Mouse (Mus musculus): ENCODE data around the gene Xdh.

Xdh gene

DNA sequence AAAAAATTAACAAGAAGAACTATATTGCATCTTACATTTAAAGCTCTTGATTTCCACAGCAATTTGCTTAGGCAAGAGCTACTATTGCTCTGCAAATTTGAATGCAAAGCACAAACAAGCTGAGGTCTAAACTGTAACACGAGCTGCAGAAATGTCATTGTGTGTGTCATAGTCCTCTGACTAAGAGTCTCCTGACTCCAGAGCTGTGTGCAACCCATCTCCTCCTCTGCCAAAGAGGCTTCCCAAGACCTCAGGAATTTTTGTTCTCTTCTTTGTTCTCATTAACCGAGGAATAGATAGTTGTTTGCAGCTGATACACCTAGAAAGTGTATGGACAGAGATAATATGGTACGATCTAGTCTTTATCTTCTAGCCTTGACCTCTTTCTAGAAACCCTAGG lies 8.2 kb downstream of the Xdh start:
- no peak for DNase-seq

DNA sequence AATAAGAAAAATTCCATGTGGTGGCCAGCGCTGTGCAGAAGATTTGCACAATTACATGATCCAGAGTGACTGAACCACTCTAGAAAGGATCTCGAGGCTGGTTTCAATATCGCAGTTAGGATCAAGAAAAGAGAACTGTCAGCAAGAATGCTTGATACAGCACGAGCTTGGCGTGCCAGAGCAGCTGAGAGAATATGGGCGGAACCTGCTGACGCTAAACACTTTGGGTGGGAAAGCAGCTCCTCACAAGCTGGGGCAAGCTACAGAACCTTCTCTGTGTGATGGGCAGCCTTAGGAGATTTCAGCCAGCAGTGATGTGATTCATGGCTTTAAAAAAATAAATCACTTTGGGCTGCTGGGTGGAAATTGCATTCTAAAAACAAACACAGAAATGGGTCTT lies 12.9 kb downstream of the Xdh start:
- no peak for DNase-seq

DNA sequence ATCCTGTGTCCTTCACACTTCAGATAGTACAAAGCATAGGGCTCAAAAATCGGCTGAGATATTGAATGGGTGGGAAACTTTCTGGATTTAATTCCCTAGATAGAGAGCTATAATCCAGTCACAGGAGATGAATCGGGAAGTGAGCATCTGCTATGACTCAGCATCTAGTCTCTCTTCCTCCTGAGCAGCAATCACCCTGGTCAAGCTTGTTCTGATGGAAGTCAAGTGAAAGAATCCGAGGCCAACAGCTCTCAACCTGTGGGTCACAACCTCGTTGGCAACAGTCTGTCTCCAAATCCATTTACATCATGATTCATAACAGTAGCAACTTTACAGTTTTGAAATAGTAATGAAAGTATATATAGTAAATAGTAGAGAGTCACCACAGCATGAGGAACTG lies 14.8 kb downstream of the Xdh start:
- DNase-seq = no peak

DNA sequence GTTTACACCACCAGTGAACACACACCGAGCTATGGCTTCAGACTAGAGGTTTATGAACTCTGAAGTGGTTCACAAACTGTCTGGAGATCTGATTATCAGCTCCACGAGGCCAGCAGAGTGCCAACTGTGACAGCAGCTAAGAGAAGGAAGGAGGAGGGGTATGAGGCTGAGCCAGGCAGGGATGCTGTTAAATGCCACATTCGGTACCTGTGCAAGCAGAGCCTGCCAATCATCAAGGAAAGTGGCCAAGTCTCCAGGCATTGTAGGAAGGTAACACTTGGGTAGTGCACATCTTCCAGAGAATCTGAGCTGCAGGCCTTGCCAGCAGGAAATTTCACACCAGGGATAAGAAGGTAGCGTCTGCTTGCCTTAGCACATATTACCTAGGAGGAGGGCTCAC lies 15.7 kb downstream of the Xdh start:
- peak; percentile 83 for DNase-seq

DNA sequence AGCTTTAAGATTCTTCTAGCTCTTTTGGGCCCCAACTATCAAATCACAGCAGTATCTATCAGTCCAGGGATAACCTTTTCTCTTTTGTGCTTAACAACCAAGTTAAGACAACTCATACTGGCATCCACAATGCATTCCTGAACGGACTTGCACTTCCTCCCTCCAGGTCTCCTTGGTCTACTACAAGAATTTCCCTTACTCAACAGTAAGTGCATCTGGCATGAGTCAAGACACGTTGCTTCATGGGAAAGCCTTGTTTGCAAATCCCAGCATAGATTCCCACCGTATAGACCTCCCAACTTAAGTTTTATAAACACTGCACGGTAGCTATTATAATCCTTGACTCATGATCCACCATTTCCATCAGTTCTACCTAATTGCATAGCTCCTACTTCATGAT lies 16.4 kb downstream of the Xdh start:
- no peak for DNase-seq

DNA sequence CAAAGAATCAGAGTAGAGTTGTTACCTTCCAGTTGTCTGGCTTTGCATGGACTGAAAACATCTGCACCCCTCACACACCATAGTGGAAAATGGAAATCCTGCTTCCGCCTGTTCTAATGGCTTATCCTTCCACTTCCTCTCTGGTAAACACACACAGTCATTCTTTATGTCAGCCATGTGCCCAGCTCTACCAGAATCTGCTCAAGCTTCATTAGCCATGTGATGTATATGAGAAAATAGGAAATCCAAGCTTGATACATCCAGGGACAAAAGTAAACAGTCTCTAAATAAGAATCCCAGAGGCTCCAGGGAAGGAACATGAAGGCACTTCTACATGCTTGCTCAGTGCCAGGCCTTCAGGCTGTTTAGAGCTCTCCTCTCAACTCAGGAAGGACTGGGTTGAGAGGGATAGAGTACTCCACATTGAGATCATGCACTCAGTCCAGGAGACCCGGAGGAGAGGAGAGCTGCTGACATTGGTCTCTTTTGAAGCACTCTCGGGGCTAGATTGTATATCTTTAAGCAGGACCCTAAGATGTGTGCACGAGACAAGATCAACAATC lies 17.4 kb downstream of the Xdh start:
- DNase-seq = no peak

DNA sequence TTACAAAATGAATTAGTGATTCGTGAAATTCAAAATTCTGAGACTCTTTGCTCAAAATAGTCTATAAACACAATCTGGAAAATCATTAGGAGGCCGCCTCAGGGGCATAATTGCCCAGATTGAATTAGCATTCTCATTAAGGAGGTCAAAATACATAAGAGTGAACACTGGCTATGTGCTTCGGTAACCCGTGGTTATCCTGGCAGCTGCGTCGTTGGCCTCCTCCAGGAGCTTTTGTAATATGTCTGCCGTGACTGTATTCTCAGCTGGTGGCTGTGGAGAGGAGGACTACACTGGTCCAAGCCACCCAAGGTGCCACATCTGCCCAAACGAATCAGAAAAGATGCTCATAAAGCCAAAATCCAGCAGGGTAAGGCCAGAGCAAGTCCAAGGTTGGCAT lies 30.5 kb downstream of the Xdh start:
- DNase-seq = peak; percentile 31

DNA sequence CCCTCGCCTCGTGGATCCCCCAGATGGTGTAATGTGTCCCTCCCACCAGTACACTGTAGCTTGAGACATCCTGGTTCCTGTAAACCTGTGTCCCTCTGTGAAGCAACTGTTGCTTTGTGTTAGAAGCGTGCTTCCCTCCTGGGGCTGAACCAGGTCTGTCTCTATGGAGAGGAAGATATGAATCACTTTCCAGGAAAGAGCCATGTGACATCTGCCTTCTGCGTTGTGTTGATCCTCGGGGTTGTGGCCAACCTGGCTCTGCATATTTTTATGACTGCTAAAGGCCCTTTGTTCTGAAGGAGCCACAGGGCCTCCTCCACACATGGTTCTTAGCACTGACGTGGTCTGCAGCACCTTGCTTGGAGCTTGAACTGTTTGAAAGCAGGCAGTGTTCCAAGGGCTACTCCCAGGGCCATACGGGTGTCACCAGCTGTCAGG lies 31.0 kb downstream of the Xdh start:
- peak; percentile 45 for DNase-seq

DNA sequence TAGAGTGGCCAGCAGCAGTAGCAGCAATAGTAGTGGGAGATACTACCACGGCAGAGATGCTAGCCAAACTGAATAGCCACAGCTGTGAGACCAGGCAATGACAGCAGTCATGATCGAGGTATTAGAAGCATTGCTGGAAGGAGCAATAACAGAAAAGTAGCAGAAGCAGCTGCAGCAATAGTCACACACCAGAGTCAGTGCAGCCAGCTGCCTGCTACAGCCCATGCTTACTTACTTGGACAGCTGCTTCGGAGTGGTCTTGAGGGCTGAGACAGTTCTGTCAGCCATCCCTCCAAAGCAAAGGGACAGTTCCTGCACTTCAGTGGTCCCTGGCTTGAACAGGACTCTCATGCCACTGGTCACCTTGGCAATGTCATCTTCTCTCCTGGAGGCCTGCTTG lies 31.9 kb downstream of the Xdh start:
- DNase-seq = no peak

DNA sequence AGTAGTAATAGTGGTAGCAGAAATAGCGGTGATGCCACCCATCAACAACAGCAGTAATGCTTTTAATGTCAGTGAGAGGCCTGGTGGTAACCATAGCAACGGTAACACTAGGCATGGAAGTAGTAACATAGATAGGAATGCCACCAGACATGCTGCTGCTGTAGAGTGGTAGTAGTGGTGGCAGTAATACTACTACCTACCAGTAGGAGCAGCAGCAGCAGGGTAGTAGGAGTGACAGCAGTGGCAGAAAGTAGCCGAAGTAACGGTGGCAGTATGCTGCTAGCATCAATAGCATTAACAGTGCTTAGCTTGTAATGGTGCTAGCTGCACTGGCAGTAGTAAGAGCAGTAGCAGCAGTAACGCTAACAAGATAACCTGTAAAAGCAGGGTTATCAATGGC lies 32.3 kb downstream of the Xdh start:
- no peak for DNase-seq

DNA sequence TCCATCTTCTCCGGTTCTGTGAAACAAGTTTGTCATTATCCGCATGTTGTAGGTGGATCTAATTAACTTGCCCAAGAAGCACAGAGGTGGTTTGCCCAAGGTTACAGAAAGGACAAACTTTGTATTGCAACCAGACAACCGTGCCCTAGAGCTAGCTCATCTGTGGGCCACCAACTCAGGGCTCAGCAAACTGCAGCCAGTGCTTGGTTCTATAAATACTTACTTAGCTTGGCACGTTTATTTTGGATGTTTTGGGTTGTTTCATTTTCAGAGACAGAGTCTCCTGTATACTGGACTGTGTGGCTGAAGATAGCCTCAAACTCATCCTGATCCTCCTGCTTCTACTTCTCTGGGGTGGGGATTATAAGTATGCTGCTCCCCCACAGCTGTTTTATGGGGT lies 35.3 kb downstream of the Xdh start:
- no peak for DNase-seq

DNA sequence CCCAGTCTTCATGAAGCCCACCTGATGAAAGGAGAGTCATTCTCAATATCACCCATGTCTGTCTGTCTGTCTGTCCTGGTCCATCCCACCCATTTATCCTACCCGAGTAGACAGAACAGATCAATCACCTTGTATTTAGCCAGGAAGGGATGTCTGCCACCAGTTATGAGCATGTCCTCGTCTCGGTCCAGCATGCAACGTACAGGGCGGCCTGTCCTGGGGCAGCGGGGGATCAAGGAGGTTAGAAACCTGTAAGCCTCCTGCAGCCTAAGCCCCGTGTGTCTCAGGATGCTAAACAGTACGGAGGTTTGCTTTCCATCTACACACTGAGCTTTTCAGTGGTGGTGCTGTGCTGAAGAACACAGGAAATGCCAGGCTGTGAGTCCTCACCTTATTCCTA lies 43.9 kb downstream of the Xdh start:
- no peak for DNase-seq

DNA sequence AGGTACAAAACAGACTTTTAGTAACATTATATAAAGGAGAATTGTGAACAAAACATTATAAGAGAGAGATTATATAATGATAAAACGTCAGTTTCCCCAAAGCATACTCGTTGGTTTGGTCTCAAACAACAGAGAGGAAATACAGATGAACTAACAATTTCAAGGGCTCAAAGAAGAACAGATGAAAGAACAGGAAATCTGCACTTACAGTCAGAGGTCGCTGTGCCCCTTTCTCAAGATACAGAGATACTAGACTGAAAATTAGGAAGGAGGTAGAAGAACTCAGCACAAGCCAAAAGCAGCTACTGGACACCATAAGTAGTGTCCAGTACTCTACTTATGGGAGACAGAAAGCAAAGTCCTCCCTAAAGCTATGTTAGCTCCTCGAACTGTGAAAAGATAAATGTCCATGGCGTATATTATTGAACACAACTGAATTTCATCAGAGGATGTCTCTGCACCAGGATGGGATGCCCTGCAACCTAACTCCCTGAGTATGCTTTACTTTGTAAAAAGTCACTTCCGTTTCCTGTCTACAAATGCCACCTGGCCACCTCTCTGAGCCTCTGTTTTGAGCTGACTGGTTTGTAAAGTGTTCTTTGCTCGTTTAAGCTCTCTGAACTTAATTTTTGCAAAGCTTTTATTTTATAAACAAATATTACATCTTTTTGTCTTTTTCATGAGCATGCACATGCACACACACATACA lies 44.8 kb downstream of the Xdh start:
- no peak for DNase-seq

DNA sequence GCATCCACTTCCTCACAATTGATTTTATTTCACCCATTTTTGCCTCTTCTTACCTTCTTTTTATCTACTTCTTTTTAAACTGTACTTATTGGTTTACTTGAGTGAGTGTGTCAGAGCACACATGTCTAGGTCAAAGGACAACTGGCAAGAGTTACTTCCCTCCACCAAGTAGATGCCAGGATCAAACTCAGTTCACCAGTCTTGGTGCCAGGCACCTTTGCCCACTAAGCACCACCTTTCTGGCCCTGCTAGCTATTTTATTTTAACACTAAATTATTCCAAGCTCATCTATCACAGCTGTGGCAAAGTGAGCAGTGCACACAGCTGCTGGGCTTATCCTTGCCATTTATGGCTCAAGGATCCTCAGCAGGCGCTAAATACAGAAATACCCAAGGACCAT lies 46.9 kb downstream of the Xdh start:
- DNase-seq = no peak

DNA sequence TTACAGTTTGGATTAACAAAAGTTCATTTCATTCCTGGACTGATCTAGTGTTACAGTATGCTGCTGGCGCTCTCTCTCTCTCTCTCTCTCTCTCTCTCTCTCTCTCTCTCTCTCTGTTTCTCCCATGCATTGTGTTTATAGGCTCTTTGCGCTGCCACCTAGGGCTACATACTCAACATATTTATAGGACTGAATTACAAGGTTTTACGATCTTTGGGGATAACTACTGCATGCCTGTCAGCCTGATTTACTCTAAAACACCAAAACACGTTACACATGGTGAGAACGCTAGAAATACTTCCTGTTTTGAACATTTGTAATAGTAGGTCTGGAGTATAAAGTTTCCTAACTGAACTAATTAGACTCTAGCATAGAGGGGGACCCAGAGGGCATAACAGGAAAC lies 47.8 kb downstream of the Xdh start:
- DNase-seq = no peak

DNA sequence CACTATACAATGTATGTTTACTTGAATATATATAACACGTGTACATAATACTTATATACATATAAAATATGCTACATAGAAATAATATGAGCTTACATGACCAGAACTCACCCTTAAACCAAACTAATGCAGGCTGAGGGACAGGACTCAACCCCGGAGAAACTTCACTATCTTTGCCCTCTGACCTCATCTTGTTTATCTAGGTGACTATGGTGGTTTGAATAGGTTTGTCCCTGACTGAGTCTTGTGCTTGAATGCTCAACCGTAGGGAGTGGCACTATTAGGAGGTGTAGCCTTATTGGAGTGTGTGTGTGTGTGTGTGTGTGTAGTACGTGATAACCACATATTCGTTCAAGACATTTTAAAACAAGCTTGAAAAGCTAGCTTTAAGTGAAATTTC lies 55.6 kb downstream of the Xdh start:
- no peak for DNase-seq

DNA sequence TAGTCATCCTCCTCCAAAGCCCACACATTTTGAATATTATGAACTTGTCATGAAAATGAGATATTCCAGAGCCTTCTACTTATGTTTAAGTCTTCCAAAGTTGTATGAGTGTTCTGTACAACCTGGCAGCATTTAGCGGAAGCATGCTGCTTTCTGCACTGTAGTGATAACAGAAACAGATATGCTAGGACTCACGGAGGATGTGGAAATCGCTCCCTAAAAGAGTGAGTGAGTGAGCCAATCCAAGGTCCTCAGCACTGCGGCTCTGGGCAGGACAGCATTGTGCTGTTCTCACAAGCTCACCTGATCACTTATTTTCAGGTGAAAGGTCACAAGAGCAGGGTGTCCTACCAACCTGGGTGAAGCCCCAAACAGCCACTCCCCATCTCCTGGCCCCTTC lies 56.2 kb downstream of the Xdh start:
- no peak for DNase-seq

DNA sequence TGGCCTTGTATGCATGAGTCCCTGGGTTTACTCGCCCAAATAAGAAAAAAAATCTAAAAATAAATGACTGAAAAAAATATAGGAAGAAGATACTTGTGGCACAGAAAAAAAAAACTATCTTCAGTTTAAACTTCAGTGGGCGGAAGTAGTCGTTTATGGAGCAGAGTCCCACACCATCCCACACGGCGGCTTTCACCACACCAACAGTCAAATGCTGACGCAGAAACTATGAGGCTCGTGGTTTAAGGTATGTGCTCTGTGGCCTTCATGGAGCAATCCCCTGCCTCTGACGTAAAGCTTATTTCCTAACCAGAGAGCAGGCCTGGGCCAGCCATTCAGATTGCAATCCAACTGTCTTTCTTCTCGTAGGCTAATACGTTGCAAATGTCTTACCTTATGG lies 56.8 kb downstream of the Xdh start:
- DNase-seq = no peak

DNA sequence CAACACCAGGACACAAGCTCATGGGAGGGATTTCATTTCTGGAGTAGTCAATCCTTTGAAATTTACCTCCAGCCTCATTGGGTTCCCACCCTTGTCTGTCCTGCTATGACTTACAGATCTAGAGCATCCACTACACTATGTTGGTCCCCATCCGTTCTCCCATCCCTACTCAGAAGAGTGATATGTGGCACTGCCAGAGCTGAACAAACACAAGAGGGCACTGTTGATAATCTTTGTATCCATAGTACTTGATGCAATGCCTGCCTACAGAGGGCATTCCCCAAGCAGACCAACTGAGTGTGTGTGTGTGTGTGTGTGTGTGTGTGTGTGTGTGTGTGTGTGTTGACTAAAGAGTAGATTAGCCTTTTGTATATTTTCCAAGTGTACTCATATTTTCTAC lies 58.4 kb downstream of the Xdh start:
- DNase-seq = peak; percentile 17

DNA sequence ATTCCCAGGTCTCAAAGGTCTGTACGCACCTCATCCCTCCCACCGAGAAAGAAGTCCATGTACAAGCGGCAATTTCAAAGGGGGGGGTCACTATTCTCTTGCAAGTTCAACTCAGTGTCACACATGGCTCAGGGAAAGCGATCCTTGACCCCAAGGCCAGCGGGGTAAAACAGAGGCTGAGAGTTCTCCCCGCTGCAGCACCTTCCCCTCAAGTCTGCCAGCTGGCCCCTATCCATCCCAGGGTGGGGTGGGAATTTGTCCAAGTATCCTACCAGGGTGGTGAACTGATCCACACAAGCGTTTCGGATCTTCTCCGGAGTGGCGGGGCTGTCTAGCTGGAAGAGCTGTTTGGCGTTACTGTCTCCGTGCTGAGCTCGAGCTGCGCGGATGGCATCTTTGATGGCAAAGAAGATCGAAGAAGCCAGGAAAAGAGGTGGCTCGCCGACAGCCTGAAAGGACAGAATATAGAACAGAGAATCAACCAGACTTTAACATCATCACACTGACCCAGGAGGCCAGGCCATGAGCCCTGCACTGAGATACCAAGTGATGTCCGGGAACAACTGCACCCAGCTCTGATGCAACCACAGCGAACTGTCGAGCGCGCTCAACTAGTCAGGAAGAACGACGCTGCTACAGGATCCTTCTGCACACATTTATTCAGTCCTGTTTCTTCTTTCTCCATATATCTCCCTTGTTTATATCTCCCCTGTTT lies 63.8 kb downstream of the Xdh start:
- no peak for DNase-seq

DNA sequence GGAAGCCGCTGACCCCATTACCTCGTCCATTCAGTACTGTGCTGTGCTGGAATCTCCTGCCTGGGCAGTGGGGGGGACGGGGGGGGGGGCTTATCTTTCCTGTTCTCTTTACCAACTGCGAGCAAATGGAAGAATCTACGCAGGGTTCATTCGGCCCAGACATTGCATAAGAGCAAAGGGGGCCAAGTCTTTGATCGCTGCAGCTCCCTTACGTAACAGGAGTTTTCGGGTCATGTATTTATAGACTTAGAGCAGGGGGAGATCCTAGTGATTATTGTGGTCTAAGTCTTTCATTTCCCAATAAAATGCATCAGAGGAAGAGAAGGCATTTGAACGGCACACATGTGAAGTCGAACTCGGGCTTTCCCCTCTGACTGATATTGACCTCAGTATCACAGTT lies 66.7 kb downstream of the Xdh start:
- DNase-seq = no peak

DNA sequence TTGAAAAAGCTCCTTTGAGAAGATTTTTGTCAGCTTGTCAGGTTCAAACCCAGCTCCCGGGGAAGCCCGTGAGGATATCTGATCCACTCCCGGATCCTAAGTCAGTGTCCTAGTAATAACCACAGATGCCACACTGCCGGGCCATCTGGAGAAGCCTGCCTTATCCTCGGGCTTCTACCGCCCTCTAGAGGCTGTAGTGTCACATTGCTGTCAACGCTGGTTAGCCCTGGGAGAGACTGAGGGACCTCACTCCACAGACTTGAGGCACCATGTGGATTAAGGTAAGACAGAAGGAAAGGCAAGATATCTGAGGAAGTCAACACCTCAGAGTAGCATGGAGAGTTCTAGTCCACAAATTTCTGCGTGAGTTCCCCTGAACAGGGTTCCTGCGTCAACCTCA lies 67.8 kb downstream of the Xdh start:
- peak; percentile 90 for DNase-seq

DNA sequence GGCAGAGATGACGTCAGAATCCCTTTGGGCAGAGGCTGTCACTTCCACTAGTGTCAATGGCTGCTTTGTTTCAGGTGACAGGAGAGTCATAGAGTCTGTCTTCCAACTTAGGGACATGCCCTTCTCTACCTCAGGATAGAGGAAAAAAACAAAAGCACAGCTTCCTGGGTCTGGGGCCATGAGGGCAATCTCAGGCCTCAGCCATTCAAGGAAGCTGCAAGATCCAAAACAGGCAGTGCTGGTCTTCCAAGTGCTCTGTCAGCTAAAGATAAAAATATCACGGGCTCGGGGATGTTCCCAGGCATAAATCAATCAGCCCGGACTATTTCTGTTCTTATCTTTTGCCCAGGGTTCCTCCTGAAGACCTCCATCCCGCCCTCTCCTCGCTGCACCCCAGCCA lies 68.7 kb downstream of the Xdh start:
- DNase-seq = no peak

DNA sequence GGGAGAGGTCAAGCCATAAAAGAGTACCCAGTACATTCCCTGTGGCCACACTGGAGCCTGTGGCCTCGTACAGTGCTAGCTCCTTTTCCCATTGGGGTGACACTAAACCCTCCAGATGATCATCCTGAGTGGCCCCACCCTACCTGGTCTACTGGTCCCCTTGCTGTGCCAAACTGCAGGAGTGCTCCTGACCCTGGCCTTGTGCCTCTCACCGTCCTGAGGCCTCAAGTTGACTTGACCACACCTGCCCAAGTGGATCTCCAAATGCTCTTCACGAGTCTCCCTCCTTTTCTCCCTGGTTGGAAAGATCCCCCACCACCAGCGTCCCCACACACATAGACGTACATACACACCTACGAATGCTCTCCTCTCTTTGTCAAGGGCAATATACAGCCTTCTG lies 69.7 kb downstream of the Xdh start:
- DNase-seq = no peak
